Mouse (Mus musculus): ENCODE results near the gene Zfp598. TPM values are rescaled to one million over a fixed set of nuclear protein-coding genes. Genes with fewer than 3 reads are reported as not detected.

Zfp598 gene
- total RNA-seq (2021), result 10 to 100 TPM; 23.1 to 25.4 TPM
- long read RNA-seq, experiment 1, transcript Zfp598-201 (12 exons, 3,283 nt), result minor isoform, 17 of 57 reads
- long read RNA-seq, experiment 1, transcript Zfp598-202 (12 exons, 3,352 nt), result major isoform, 25 of 57 reads
- long read RNA-seq, experiment 1, partial matches to known transcripts, result 9 of 57 reads
- long read RNA-seq, experiment 1, other reads (novel, unspliced or antisense), result 6 of 57 reads
- long read RNA-seq, experiment 2, transcript Zfp598-202 (12 exons, 3,352 nt), result major isoform, 20 of 37 reads
- long read RNA-seq, experiment 2, transcript Zfp598-201 (12 exons, 3,283 nt), result minor isoform, 8 of 37 reads
- long read RNA-seq, experiment 2, partial matches to known transcripts, result 6 of 37 reads
- long read RNA-seq, experiment 2, other reads (novel, unspliced or antisense), result 3 of 37 reads

DNA sequence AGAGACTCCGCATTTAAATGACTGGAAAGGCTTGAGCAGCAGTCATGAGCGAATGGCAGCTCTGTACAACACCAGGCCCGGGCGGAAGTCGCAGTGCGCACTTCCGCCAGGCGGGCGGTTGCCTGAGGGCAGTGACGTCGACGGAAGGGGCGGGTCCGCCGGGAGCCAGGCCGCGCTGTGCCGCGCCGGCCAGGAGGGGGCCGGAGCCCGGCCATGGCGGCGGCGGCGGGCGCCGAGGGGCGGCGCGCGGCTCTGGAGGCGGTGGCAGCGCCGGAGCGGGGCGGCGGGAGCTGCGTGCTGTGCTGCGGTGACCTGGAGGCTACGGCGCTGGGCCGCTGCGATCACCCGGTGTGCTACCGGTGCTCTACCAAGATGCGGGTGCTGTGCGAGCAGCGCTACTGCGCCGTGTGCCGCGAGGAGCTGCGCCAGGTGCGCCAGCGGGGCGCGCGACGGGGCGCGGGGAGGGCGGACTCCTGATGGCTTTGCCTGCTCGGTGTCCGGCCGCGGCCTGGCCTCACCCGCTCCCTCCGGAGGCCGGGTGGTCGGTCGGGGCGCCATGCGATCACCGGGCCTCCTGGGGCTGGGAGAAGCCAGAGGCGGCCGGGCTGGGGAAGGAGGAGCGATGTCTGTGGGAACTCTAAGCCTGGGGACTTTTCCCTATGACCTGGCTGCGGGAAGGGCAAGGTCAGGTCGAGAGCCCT, at the start of gene Zfp598:
TSS of gene Zfp598 (plus strand) at position 143 of the 701 bp plus-strand sequence.
- peak; percentile 95 for DNase-seq (ENCODE audit: low spot score)

DNA sequence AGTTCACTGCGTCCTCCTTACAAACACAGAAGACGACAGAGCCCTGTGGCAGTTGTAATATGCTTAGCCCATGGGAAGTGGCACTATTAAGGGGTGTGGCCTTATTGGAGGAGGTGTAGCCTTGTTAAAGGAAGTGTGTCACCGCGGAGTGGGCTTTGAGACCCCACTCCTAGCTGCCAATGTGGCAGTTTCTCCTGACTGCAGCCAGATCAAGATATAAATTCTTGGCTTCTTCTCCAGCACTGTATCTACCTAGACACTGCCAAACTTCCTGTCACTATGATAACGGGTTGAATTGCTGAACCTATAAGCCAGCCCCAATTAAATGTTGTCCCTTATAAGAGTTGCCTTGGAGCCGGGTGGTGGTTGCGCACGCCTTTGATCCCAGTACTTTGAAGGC, 44.0 kb upstream of the Zfp598 start:
- no peak for DNase-seq (ENCODE audit: low spot score)

DNA sequence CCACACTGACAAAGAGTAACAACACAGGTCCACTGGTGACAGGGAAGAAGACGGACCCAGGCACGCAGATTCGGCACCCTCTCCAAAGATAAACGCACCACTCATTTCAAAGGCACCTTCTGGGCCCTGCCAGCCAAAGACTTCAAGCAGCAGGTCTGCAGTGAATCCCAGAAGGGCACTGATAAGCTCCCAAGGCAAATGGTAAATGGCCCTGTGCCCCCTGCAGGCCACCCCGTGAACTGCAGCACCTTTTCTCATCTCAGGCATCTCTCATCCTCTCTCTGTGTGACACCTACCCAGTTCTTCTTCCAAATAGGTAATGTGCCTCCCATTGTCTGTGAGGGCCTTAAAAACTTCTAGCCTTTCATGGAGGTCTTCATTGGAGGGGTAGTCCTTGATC, 40.8 kb upstream of the Zfp598 start:
- peak; percentile 75 for DNase-seq (ENCODE audit: low spot score)

DNA sequence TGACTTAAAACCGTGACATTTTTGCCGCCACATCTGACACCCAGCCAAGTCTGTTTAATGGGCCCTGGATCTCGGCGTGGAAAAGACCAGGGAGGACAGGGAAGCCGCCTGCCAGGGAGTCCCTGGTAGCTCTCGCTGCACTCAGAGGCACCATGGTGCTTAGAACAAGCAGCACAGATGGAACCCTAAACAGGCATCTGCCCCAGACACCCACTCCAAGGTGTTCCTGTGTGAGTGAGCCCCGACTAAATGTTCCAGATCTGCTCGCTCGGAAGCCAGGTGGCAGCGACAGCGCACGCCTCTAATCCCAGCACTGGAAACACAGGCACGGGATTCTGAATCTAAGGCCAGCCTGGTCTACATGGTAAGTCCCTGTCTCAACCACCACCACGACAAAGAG, 39.4 kb upstream of the Zfp598 start:
- DNase-seq (ENCODE audit: low spot score), result no peak

DNA sequence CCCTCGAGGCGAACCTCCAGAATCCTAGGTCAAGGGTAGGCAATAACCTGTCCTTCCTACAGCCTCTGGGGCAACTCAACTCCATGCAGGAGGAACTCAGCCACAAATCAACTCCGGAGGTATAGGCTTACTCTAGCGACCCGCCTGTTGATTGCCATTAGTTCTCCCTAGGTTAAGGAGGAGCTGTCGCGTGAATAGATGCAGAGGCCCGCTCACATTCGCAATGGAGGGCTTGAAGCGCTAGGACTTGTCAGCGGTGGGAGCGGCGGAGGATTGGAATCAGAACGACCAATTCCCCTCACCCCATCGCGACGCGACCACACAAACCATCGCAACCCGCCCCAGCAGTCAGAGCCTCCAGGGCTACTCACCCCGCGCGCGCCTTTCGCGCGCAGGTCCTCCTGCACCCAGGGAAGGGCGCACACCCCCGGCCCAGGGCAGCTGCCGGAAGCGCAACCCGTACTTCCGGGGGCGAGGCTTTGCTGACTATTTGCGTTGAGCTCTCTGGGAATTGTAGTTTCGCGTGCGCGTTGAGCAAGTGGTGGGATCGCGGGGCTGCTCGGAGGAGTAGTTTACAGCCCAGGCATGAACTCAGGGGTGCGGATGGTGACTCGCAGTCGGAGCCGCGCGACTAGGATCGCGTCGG, 37.2 kb upstream of the Zfp598 start, which contains the start of the genes Tsc2 and Nthl1:
TSS of gene Tsc2 (minus strand) at position 464 of the 646 bp plus-strand sequence.
TSS of gene Nthl1 (plus strand) at position 514 of the 646 bp plus-strand sequence.
- DNase-seq (ENCODE audit: low spot score), result peak; percentile 82

DNA sequence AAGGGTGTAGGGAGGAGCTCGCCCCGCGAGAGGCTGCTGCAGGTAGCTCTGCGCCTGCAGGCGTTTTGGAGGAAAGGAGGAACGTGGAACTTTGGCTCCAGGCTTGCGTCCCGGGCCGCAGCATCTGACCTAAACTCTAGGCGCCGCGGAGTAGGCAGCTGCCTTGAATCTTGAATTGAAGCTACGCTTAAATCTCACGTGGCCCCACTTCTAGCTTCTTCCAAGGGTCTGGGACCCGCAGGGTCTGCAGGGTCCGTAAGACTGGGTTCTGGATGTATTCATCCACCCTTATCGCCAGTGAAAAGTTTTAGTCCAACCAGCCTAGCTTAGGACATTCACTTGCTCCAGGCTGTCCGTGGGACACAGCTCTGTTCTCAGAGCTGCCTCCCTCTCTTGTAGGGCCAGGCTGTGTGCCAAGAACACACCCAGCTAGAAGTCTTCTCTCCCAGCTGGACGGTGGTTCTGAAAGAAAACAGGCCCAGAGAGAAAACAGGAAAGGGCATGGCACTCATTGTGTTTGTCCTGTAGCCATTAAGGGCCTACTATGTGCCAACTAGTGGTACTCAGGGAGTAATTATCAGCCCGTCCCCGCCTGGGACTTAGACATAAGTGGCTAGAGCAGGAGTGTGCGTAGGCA, 36.6 kb upstream of the Zfp598 start:
- peak; percentile 72 for DNase-seq (ENCODE audit: low spot score)

DNA sequence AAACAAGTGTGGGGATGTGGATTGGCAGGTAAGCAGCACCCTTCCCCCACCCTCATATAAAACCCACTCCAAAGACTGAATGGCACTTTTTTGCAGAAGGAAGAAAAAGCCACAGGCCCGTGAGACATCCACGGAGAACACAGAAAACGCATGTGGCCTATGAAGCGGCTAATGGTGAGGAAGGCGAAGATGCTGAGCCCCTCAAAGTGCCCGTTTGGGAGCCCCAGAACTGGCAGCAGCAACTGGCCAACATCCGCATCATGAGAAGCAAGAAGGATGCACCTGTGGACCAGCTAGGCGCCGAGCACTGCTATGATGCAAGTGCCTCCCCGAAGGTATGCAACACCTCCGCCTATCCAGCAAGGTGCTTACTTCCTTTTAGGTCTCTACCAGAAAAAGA, 35.7 kb upstream of the Zfp598 start:
- DNase-seq (ENCODE audit: low spot score), result no peak

DNA sequence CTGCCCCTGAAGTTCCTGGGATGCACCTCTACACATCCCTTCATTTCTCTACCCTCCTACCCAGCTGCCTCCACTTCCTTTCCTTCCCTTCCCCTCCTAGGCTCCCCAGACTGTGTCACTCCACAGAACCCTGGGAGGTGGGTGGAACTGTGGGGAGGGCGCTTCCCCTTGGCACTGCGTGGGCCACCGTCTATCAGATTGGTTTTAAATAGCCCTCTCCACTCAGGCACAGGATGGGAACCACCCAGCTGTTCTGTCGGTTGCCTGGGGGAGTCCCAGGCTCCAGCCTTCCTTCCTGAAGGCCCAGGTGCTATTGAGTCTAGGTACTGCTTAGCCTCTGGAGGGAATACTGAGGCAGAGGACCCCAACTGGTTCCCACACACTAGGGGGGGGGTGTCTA, 34.5 kb upstream of the Zfp598 start:
- no peak for DNase-seq (ENCODE audit: low spot score)

DNA sequence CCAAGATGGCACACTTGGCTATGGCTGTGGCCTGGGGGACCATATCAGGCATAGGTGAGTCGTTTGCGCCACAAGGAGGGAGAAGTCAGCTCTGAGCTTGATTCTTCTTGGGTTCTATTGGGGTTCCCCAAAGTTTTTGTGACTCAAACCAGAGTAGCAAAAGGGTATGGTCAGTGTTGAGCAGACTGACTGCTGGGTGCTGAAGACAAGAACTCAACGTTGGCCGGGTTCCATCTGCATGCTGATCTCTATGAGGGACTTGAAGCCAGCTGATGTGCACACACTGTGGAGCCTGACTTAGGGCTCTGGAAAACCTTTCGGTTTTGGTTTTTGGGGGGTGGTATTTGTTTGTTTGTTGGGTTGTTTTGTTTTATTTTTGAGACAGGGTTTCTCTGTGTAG, 33.8 kb upstream of the Zfp598 start:
- DNase-seq (ENCODE audit: low spot score), result no peak

DNA sequence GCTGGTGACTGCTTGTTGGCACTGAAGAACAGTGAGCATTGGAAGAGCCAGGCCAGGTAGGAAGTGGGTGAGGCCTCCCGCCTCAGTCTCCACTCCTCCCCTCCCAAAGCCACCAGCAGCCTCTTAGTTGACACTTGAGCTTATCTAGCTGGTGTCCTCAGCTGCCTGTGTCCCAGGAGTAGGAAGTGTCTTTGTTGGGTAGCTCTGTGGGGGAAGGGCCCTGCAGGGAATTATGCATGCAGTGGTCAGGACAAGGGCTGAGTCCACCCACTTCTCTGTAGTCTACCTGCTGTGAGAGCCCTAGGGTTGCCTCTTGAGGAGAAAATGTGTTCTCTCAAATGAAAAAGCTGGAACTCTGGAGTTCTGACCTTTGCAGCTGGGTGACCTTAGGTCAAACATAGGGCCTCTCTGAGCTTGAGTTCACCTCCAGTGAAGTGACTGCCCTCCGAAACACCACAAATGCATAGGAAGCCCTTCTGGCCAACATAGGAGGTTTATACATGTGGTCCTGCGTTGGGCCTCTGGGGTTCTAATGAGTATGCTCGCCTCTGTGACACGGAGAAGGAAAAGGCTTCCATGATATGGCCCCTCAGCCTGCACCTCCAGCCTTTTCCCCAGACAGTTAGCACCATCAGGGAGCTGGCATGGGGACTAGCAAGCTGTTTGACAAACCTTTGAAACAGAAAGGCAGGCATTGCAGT, 32.6 kb upstream of the Zfp598 start:
- DNase-seq (ENCODE audit: low spot score), result no peak

DNA sequence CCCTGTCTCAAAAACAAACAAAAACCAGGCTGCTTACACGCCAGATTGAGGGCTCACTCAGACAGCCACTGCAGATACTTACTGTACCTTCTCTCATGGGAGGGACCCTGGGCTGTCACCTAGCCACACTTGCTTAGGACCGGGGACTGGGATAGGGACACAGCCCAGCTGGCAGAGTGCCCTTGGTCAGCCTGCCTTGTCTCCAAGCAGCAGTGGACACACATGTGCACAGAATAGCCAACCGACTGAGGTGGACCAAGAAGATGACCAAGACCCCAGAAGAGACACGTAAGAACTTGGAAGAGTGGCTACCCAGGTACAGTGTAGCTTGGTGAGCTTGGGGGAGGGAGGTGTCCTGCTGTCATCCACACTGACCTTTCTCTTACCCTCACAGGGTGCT, 31.3 kb upstream of the Zfp598 start:
- DNase-seq (ENCODE audit: low spot score), result no peak

DNA sequence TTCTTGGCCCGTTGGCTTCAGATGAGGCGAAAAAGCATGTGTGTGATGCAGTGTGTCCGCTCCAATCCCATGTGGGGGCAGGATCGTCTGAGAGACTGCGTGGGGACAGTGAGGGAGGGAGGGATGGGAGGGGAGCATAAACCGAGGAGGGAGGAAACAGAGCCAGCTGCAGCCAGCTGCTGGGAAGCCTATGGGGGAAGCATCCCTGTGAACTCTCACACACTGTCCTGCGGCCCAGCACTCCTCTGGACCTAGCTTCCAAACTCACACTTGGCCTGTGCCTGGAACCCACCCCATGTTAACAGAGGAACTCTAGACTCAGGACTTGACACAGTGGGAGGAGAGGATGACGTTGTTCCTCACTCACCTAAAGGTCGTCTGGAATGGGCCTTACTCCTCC, 30.6 kb upstream of the Zfp598 start:
- DNase-seq (ENCODE audit: low spot score), result no peak

DNA sequence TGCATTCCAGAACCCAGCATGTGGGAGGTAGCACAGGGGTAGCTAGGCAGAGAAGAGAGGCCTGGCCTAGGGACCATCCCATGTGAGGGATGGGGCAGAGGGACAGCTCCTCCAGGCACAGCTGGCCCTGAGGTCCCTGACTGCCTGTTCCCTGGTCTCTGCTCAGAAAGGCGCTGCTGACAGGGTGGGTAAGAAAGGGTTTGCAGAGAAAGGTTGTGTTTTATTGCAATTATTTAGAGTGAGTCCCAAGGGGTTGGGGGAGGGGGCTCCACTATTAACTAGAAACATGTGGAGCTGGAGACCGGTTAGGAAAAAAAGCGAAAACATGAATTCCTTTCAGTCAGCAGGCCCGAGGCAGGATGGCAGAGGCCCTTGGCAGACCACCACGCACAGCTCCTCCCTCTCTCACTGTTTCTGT, 29.9 kb upstream of the Zfp598 start:
- no peak for DNase-seq (ENCODE audit: low spot score)

DNA sequence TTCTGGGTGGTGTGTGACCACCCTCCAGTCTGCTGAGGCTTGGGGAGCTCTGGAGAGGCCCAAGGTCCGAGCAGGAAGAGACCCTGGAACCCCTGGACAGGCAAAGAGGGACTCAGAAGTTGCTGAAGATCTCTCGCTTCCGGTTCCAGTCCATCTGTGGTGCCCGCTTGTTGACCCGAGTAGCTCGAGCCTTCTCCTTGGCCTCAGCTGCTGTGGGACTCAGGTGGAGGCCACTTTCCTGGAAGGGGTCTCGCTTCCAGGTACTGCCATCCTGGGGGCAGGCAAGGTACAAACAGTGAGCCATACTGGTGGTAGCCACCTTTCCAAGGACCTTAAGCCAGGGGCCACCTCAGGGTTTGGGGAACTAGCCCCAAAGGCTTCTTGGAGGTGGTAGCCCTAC, 29.4 kb upstream of the Zfp598 start:
- no peak for DNase-seq (ENCODE audit: low spot score)

DNA sequence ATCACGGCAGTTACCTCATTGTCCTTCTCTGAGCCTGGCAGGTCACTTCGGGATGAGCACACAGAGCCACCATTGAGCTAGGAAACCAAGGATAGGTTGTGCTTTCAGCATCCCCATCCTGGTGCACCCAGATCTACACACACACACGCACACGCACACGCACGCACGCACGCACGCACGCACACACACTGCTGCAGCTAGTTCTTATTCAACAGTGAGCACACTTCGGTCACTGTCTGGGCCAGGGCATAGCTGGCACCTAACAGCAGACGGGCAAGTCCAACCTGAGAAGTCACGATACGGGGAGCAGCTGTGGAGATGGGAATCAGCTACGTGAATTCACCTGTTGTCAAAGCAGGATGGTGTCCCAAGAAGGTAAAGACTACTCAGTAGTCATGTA, 28.9 kb upstream of the Zfp598 start:
- no peak for DNase-seq (ENCODE audit: low spot score)

DNA sequence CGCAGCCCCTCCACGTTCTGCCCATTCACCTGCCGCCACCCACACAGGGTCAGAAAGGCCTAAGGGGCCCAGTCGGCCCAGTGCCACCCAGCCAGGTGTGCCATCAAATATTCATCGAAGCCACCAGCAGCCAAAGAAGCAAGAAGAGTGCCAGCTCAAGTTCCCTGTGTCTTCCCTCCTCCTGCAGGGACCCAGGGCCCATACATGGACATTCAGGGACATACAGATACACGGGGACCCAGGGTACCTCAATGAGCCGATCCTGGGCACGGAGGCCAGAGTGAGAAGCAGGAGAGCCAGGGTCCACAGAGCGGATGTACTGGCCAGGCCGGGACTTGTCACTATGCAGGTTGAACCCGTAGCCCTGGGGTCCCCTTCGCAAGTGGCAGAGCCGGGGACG, 27.5 kb upstream of the Zfp598 start:
- DNase-seq (ENCODE audit: low spot score), result no peak

DNA sequence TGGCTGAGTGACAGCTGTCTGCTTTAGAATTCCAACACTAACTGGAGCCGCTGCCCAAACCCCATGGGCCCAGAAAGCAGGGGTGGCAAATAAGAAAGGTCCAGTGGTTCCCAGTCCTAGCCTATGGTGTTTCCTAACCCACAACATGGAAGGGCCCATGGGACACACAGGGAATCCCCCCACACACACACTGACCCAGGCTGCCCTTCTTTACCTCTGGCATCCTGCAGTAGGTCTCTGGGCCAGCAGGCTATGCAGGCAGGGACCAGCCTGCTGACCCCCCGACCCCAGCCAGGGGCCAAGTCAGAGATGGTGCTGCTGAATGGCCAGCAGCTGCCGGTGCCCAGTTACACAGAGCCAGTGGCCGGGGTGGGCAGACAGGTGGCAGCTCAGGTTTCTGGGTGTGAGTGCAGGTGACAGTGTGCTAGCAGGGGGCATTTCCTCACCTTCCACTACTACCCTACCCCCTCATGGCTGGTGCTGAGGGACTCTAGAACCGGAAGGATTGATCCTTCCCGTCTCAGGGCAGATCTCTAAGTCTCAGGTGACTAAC, 26.6 kb upstream of the Zfp598 start:
- DNase-seq (ENCODE audit: low spot score), result no peak

DNA sequence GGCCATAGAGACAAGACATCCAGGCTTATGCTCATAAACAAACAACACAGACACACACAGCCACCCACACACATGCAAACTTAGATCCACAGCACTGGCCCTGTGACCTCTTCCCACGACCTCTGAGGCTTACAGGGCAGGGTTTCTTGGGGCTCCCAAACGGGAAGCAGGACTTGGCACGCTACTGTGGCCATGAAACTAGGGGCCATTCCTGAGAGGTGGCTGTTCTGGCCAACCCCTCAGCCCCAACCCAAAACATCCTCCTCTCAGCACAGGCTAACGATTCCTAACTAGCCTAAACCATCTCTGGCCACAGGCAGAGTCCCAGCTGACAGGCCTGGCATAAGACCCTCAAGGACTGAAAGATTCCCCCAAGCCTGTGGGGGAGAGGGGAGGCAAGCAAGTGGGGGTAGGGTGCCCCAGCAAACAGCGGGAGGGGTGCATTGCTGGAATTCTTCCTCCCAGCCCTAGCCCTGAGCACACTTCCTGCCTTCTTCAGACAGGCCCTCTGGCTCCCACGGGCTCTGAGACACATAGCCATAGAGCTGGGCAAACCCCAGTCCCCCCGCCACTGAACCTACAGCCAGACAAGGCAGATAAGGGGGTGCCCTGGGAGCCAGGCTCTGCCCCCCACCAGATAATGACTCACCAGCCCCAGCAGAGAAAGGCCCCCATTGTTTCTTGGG, 25.3 kb upstream of the Zfp598 start:
- DNase-seq (ENCODE audit: low spot score), result no peak

DNA sequence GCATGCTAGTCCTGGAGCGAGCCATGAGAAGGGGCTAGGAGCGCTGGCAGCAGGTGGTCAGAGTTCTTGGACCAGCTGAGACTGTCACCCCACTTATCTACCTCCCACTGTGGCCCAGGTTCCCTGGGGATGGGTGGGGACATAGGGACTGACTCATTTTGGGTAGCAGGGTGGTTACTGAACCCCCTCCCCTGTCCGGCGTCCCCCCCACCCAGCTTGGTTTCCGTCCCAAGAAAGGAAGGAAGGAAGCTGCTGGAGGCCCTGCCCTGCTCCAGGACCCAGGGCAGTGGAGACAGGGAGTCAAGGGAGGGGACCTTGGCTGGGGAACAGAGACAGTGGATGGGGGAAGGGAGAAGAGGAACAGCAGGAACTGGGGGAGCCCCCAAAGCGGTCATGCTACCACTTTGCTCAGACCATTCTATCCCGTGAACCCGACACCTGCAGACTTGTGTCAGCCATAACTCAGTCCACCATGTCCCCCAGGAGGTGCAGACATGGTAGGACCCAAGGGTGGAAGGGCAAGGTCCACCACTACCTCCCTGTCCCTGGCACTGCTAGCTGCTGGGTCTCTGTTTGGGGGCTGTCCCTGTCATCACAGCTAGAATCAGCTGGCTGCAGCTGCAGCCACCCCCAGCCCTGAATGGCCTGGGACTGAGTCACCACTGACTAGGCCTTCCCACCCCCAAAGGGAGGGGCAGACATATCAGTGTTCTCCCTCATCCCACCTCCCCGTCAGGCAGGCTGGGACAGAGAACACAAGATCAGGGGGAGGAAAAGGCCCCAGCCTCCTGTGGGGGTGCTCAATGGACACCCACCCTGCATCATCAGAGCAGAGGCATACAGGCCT, 24.4 kb upstream of the Zfp598 start:
- no peak for DNase-seq (ENCODE audit: low spot score)

Measured in gastrocnemius, adult 18-20 months (tissue).